Mouse (Mus musculus) gastrocnemius, adult 8-10 months (tissue): ENCODE data around the gene Papss2. TPM values are rescaled to one million over a fixed set of nuclear protein-coding genes. Genes with fewer than 3 reads are reported as not detected.

Source experiments
- DNase-seq, 2 experiments: peaks; one replicate each; pipeline ENCODE4 v3.0.0; 2022; ENCODE audit warnings: low spot score in 2 of 2
- total RNA-seq, 4 experiments: library from RNA; stranded (reverse); gene quantifications; 2 replicates each; pipeline ENCODE4 v1.2.4; 2022

Gene Papss2
- total RNA-seq, 4 experiments from 2014 or later = 2.3 to 5.7 (median 3.4) TPM

DNA sequence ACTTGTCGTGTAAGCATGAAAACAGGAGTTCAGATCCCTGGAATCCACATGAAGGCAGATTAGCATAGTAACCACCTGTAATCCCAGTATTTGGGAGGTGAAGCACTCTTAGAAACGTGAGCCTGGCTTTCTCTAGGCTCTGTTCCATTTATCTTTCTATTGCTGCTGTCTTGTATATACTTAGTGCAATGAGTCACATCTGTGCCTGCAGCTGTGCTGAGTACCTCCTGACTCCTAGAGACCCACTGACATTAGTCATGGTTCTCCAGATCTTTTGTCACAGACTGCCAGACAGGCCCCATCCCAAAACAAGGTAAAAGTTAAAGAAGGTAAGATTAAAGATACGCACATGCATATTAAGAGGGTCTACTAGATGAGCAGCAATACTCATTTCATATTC lies 106.6 kb downstream of the Papss2 start:
- no peak for DNase-seq

DNA sequence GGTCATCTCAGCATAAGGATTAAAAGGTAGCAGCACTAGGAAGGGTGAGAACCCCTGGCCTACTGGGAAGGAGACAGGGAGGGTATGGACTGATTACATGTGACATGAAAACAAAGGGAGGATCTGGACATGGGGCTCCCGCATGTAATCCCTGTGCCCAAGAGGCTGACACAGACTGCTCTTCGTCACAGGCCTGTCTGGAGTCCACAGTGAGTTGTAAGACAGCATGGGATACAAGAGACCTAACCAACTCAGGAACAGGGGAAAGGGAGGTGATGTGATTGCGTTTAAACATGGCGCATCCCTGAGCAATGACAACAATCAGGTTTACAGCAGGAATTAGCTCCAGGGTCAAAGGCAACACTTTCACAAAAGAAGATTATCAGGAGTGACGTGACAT lies 113.4 kb downstream of the Papss2 start:
- DNase-seq = no peak

DNA sequence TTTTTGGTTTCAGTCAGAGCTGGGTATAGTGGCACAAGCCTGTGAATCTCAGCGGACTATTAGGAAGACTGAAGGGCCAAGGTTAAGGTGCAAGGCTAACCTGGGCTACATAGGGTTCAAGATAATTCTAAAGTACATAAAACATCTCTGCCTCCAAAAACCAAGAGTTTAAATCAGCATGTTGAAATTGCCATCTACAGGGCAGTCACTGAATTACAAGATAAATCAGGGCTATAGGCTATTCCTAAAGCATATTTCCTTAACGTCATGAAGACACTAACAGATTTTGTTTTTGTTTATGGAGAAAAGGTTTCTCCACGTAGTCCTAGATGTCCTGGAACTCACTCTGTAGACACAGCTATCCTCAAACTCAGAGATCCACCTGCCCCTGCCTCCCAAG lies 114.7 kb downstream of the Papss2 start:
- no peak for DNase-seq

DNA sequence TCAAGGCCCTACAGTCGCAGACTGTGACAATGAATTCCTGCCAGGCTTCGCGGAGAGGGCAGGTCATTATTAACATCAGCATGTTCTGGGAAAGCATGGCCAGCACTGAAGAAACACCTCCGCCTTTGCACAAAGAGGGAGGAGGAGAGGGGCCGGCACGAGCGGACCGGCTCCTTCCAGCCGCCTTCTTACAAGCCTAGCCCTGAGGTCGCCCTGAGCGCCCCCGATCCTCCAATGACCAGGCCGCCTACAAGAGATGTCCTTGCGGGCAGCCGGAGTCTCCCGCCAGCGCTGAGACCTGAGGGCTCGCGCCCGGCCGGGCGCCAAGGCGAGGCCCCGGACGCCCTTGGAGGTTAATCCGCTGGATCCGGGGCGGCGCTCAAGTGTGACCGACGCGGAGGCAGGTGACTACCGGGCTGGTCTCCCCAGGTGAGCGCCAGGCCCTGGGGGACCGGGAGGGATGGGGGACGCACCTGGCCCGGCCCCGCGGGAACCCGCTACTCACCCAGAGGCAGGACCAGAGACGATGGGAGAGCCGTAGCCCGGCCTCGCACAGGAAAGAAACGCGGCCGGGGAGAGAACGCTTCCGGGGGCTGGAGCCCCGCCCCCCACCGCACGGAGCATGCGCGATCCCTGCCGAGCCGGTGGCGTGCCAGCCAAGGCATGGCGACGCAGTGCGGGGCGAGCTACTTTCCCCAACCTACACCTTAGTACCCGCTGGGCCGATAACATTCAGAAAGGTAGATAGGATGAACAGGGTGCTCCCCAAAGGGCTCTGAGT lies 116.4 kb downstream of the Papss2 start:
- DNase-seq = peak; percentile 81 to 82

DNA sequence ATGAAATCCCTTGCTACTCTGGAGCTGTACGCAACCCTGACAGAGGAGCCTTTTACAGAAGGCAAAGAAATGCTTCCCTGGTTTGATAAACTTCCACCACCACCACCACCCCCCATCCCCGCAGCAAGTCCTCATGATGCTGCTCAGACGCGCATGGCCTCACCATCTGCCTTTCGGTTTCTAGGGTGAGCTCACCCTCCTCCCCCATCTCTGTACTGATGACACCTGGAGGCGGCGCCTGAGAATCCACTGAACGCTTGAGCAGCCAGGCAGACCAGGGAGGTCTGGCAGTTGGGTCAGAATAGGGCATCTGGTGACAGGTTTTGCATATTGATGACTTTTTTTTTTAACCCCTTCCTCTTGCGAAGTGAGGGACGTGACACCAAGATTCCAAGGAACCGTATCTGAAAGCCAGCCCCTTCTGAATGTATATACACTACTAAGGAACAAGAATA lies 117.0 kb downstream of the Papss2 start:
- DNase-seq = peak; percentile 54 to 61

DNA sequence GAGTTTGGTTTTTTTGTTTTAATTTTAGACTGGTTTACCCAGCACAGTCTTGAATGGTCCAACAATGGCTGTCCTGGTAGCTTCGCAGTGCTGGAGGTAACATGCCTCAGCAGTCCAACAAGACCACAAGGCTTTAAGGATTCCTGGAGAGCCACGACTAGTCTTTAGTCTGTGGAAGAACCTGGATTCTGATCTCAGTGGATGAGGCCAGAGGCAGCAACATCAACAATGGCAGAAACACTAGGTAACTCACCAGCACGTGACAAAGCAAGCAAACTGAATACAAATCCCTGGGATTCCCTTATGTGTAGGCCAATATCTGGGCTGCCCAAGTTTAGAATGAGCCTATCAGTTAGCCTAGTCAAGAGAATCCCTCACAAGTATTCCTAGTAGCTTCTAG lies 117.9 kb downstream of the Papss2 start:
- no peak for DNase-seq

DNA sequence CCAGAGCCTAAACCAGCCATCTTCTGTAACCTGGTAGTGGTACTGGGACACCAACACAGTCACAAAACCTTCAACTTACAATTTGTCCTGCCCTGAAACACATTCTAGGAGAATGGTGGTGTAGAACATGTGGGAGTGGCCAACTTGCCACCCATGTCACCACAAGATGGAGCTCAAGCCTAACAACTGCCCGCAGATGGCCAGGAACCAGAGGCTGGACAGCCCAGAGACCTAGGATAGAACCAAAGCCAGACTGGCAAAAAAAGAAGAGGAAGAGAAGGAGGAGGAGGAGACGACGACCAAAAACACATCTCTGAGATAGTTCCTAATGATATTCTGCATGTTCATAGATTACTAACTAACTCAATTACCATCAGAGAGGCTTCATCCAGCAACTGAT lies 119.6 kb downstream of the Papss2 start:
- peak; percentile 61 for DNase-seq

DNA sequence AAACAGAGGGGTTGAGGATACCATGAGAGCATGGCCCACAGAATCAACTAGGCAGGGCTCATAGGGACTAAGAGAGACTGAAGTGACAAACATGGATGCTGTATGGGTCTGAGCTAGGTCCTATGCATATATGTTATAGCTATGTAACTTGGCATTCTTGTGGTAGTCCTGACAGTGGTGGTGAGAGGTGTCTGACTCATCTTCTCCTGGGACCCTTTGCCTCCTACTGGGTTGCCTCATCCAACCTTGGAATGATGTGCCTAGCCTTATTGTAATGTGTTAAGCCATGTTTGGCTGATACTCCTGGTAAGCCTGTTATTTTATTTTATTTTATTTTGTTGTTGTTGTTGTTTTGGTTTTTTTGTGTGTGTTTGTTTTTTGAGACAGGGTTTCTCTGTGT lies 120.1 kb downstream of the Papss2 start:
- DNase-seq = no peak

Other genes with a start within 250 kb of the Papss2 start
- 10 to 100 TPM; 57.6 to 68.1 (median 61.3) TPM for gene Sgms1, start 206.1 kb upstream of the Papss2 start, total RNA-seq
- gene Rpl9-ps6, start 129.2 kb upstream of the Papss2 start, total RNA-seq = 10 to 100 TPM; 11.4 to 23.0 (median 13.8) TPM
- 10 to 100 TPM; 14.1 to 16.8 (median 16.1) TPM for gene Minpp1, start 110.0 kb upstream of the Papss2 start, total RNA-seq
- gene Atad1, start 144.0 kb downstream of the Papss2 start, total RNA-seq = 10 to 100 TPM; 58.0 to 72.1 (median 60.8) TPM
- gene Pten, start 161.7 kb downstream of the Papss2 start, total RNA-seq = 10 to 100 TPM; 28.0 to 39.8 (median 32.4) TPM